Mouse (Mus musculus) bone marrow, adult 2 months (tissue): ENCODE data around the gene Ero1lb.
"Not testable (repeated sequence)": the region's sequence is repeated elsewhere in the genome, so short reads cannot be mapped to it uniquely, and the experiment has no call there.

Source experiments
- CTCF ChIP-seq: fragments of 200-500 bp; IDR thresholded peaks from 2 replicates; pipeline ENCODE4 v1.5.1; 2011; ENCODE audit warnings: low read length, control low read depth; ENCODE audit not compliant: control insufficient read depth, insufficient read depth
- POLR2A ChIP-seq: fragments of 200-500 bp; IDR thresholded peaks from 2 replicates; pipeline ENCODE4 v1.6.1; 2011; ENCODE audit warnings: low read depth, mild to moderate bottlenecking, control low read depth, low read length, borderline replicate concordance; ENCODE audit not compliant: control insufficient read depth

DNA sequence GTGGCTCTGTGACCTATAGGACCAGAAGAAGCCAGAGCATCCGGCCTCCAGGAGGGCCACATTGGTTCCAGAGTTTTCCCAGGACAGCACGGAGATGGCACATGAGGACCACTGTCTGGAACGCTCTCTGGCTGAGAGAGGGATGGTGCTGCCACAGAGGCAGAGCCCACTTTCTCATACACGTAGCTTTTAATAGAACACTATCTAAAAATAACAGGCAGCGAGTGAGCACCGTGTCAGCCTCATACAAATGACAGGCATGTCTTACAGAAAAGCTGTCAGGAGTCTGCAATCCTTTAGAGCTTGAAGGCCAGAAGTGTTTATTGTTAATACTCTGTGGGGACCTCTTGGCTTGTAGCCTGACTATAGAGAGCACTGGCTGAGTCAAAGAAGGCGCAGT lies 48.9 kb downstream of the Ero1lb start:
- not testable (repeated sequence) for TF ChIP-seq POLR2A, CTCF
